Mouse (Mus musculus): ENCODE data around the gene 2900026A02Rik.
A peak's percentile ranks its signal among the peaks of the same experiment; 100 is the strongest.

Gene 2900026A02Rik

GRCm38 (mm10) chr5:113043531-113043930 lies 177.5 kb downstream of the 2900026A02Rik start:
- no peak for DNase-seq (ENCODE audit: low read depth, low spot score)

- DNase-seq (ENCODE audit: low read depth, low spot score), result no peak
Measured at GRCm38 (mm10) chr5:113041567-113042071, 179.4 kb downstream of the 2900026A02Rik start.

- DNase-seq (ENCODE audit: low read depth, low spot score), result no peak
Measured at GRCm38 (mm10) chr5:113040776-113041175, 180.3 kb downstream of the 2900026A02Rik start.

- DNase-seq (ENCODE audit: low read depth, low spot score), result peak; percentile 49
Measured at GRCm38 (mm10) chr5:113038601-113039000, 182.4 kb downstream of the 2900026A02Rik start.

All from R1 (cell line).